Mouse (Mus musculus) testis, adult 2 months (tissue): ENCODE measurements around the gene Olfr316.

Experiments used
- CTCF ChIP-seq: fragments of 200-500 bp; IDR thresholded peaks from 2 replicates; pipeline ENCODE4 v1.5.1; 2012; ENCODE audit warnings: low read depth, mild to moderate bottlenecking, inconsistent platforms, low read length, moderate library complexity; ENCODE audit not compliant: control insufficient read depth, insufficient read depth, insufficient replicate concordance
- POLR2A ChIP-seq: fragments of 200-500 bp; IDR thresholded peaks from 2 replicates; pipeline ENCODE4 v1.6.1; 2012; ENCODE audit warnings: low read depth, mild to moderate bottlenecking, inconsistent platforms, low read length, moderate library complexity; ENCODE audit not compliant: control insufficient read depth

DNA sequence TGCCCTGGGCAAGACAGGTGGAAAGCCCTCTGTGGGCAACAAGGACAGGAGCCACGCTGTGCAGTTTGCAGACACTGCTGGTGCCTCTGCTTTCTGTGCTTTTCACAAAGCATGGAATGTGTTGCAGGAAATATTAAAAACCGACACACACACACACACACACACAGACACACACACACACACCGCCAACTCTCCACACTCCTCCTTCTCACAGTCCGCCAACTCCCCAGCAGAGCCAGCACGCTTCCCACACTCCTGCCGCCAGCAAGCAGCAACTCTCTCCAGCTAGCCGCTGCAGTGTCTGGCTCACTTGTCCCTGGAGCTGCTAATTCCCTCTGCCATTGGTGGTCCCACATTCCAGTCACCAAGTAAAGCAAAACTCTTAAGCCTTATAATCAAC, 44.3 kb downstream of the Olfr316 start:
- TF ChIP-seq POLR2A (no peak), CTCF (no peak)
